Mouse (Mus musculus): ENCODE data around the gene Gm5475. TPM values are rescaled to one million over a fixed set of nuclear protein-coding genes. Genes with fewer than 3 reads are reported as not detected.
"Not testable (repeated sequence)": the region's sequence is repeated elsewhere in the genome, so short reads cannot be mapped to it uniquely, and the experiment has no call there.

The Gm5475 gene
- under 1 TPM in 1 of 2 experiments, not detected in 1; 0.18 TPM for total RNA-seq (2021)

DNA sequence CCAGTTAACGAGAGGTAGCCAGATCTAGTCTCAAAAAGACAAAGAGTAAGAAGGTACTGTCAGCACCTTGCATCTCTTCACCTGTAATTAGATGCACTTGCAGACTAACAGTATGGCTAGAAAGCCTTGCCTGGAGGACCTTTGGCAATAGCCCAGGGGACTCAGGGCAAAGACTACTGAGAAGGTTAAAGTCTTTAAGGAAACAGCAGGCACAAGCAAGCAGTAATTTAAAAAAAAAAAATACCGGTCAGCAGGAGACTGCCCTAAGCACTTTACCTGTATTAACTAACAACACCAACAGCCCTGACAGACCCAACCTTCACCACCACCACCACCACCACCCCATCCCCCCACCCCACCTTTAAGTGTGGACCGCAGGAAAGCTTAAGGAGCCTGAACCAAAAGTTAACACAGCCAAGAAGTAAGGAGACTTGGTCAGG lies at the start of gene Gm5475:
Gene Gm5475 (plus strand): TSS at position 390 of the 440 bp plus-strand sequence.
- DNase-seq (ENCODE audit: extremely low spot score in 1 of 2, low spot score in 2 of 2); intact Hi-C loops (cut with DNase I): not testable (repeated sequence)

DNA sequence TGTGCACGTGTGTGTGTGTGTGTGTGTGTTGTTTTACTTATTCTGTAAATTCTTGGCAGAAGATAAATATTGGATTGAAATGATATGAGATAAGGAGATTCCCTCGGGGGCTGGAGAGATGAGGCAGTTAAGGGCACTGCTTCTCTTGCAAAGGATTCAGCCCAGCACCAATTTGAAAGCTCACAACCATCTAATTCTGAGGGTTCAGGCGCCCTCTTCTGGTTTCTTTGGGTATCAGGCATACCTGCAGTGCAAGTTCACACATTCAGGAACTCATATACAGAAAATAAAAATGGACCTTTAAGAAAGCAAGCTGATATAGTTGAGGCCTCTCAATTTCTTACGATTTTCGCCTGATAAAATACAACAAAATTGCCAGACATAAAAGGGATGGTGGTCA lies 46.9 kb upstream of the Gm5475 start:
- intact Hi-C loops (cut with DNase I), result loop anchor here (10.0 kb wide), 1 partner anchor 350 kb away; no protein-coding TSS in a partner anchor
- peak; percentile 67 to 69 for DNase-seq (ENCODE audit: extremely low spot score in 1 of 2, low spot score in 2 of 2)

- peak in 1 of 2 experiments; percentile 22 for DNase-seq (ENCODE audit: extremely low spot score in 1 of 2, low spot score in 2 of 2)
- intact Hi-C loops (cut with DNase I), result loop anchor here (10.0 kb wide), 1 partner anchor 353 kb away; no protein-coding TSS in a partner anchor
Observed at GRCm38 (mm10) chr15:100377847-100378505, 44.0 kb upstream of the Gm5475 start.

- intact Hi-C loops (cut with DNase I), result loop anchor here (10.0 kb wide), 1 partner anchor 355 kb away; no protein-coding TSS in a partner anchor
- DNase-seq (ENCODE audit: extremely low spot score in 1 of 2, low spot score in 2 of 2), result peak in 1 of 2 experiments; percentile 3
Observed at GRCm38 (mm10) chr15:100379658-100380057, 42.3 kb upstream of the Gm5475 start.

- DNase-seq (ENCODE audit: extremely low spot score in 1 of 2, low spot score in 2 of 2), result peak in 1 of 2 experiments; percentile 3
- intact Hi-C loops (cut with DNase I), result no loop called here
Observed at GRCm38 (mm10) chr15:100380104-100380503, 41.8 kb upstream of the Gm5475 start.

DNA sequence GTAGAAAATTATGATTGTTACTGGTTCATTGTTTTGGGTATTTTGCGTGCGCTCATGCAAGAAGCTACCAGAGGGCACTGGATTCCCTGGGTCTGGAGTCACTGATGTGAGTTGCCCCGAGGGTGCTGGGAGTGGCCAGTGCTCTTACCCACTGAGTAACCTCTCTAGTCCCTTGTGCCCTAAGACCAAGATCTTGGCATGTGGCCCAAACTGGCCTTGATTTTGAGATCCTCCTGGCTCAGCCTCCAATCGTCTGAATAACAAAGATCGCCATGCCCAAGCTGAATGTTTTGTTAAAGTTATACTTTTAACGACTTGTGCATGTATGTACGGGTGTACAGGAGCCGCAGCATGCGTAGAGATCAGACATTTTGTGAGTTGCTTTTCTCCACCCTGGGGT lies 36.2 kb upstream of the Gm5475 start:
- no peak for DNase-seq (ENCODE audit: extremely low spot score in 1 of 2, low spot score in 2 of 2)
- intact Hi-C loops (cut with DNase I), result no loop called here

GRCm38 (mm10) chr15:100387544-100388223 lies 34.3 kb upstream of the Gm5475 start:
- intact Hi-C loops (cut with DNase I), result no loop called here
- no peak for DNase-seq (ENCODE audit: extremely low spot score in 1 of 2, low spot score in 2 of 2)

DNA sequence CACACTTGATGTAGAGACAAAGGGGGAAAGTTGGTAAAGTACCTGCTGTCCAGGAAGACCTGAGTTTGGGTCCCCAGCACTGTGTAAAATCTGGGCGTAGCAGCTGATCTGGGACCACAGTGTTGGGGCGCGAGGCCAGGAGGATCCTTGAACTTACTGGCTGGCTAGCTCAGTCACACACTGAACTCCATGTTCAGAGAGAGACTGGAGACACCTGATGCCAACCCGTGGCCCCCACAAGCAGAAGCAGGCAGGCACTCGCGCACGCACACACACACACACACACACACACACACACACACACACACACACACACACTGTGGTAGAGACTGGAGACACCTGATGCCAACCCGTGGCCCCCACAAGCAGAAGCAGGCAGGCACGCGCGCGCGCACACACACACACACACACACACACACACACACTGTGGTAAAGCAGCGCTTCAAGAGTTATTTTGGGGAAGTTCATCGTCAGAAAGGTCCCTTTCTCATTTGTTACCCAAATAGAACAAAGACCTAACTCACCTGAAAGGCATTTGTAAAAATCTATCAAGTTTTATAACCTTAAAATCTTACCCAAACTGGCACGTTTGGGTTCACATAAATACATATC lies 33.6 kb upstream of the Gm5475 start:
- DNase-seq (ENCODE audit: extremely low spot score in 1 of 2, low spot score in 2 of 2), result no peak
- intact Hi-C loops (cut with DNase I), result no loop called here

DNA sequence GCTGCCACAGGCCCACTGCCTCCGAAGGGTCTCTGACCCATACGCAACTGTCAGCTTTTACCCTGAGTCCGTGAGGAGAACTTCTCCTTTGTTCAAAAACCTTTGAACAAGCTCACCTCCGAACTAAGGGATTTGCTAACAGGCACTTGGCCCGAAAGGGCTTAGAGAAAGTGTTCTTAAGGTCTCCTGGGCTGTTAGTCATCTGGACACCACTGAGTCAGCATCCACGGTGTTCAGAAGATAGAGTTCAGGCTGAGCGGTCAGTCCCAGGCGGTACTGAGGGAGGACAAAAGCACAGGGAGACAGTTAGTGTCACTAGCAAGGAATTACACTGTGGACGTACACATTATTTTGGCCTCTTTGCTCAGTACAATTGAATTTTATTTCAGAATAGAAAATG lies 33.1 kb upstream of the Gm5475 start:
- intact Hi-C loops (cut with DNase I), result no loop called here
- no peak for DNase-seq (ENCODE audit: extremely low spot score in 1 of 2, low spot score in 2 of 2)

- intact Hi-C loops (cut with DNase I), result no loop called here
- DNase-seq (ENCODE audit: extremely low spot score in 1 of 2, low spot score in 2 of 2), result no peak
Observed at GRCm38 (mm10) chr15:100391066-100391465, 30.9 kb upstream of the Gm5475 start.

GRCm38 (mm10) chr15:100391599-100391998 lies 30.3 kb upstream of the Gm5475 start:
- no peak for DNase-seq (ENCODE audit: extremely low spot score in 1 of 2, low spot score in 2 of 2)
- intact Hi-C loops (cut with DNase I), result no loop called here

- intact Hi-C loops (cut with DNase I), result no loop called here
- no peak for DNase-seq (ENCODE audit: extremely low spot score in 1 of 2, low spot score in 2 of 2)
Observed at GRCm38 (mm10) chr15:100393016-100393415, 28.9 kb upstream of the Gm5475 start.

GRCm38 (mm10) chr15:100395561-100395960 lies 26.4 kb upstream of the Gm5475 start:
- DNase-seq (ENCODE audit: extremely low spot score in 1 of 2, low spot score in 2 of 2), result no peak
- intact Hi-C loops (cut with DNase I), result no loop called here

DNA sequence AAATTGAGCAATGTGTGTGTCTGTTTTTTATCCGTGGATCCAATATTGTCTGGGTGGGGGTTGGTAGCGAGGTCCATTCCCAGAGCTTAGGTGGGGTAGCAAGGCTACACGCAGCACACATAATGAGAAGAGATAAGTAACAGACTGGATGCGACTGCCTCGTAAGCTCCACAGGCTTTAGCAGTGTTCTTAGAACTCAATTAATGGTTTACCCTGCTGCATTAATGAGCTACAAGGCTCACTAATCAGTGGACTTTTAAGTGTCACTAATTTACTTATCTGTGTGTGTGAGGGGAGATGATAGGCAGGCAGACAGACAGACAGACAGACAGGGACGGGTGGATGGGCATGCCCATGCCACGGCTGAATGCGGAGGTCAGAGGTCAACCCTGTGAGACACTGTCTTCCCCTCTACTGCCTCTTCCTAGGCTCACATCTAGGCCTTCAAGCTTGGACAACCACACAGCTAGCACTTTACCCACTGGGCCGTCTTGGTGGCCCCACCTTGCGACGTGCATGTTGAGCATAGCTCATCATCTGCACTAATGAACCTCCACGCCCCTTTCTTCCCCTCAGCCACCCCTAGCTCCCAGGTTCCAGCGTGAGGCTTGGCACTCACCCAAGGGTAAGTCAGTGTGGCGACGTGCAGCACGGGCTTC lies 21.2 kb upstream of the Gm5475 start:
- intact Hi-C loops (cut with DNase I), result no loop called here
- no peak for DNase-seq (ENCODE audit: extremely low spot score in 1 of 2, low spot score in 2 of 2)

- DNase-seq (ENCODE audit: extremely low spot score in 1 of 2, low spot score in 2 of 2), result no peak
- intact Hi-C loops (cut with DNase I), result no loop called here
Observed at GRCm38 (mm10) chr15:100401811-100402210, 20.1 kb upstream of the Gm5475 start.

DNA sequence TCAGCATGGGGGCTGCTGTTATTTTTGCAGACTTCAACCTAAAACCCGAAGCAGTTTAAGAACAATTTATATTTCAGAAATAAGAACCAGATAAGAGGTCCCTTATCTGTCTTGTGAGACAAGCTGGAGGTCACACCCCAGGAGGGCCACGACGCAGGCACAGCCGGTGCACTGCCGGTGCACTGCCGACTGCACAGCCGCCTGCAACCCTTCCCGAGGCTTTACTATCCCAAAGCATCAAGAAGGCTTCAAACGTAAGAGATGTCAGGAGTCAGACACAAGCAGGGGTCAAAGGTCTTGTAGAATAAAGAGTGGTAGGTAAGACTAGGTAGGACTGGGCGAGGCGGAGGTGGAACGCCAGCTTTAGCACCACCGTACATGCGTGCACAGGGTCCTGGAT lies 19.6 kb upstream of the Gm5475 start:
- DNase-seq (ENCODE audit: extremely low spot score in 1 of 2, low spot score in 2 of 2), result no peak
- intact Hi-C loops (cut with DNase I), result no loop called here

GRCm38 (mm10) chr15:100402798-100403197 lies 19.1 kb upstream of the Gm5475 start:
- intact Hi-C loops (cut with DNase I), result no loop called here
- no peak for DNase-seq (ENCODE audit: extremely low spot score in 1 of 2, low spot score in 2 of 2)

DNA sequence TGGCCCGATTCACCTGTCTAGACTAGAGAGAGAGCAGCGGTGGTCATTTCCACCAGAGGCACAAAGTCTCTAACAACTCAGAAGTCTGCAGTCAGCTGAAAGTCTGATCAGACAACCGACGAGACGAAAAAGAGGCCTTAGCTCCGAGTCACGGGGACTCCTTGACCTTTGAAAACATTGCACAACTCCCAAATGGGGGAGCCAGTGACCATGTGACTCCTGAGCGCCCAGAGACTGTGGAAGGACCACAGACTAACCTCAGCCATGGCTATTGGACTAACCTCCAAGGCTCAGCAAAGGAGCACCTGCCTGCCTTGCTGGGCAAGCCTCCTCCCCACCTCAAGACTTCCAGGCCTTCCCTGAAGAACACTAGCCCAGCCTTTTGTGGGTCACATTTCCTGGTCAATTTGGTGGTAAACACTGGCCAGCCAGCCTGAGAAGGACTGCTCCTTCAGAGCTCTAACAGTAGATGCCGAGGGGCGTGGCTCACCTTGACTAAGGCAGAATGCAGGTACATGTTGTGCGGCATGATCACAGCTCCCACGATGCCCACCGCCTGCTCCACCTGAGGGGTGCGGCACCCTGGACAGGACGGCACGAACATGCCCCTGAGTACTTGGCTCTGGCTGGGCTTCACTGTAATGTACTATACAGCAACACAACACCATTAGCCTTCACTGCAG lies 18.5 kb upstream of the Gm5475 start:
- DNase-seq (ENCODE audit: extremely low spot score in 1 of 2, low spot score in 2 of 2), result no peak
- intact Hi-C loops (cut with DNase I), result no loop called here

- no peak for DNase-seq (ENCODE audit: extremely low spot score in 1 of 2, low spot score in 2 of 2)
- intact Hi-C loops (cut with DNase I), result no loop called here
Observed at GRCm38 (mm10) chr15:100406088-100406487, 15.9 kb upstream of the Gm5475 start.
